Mouse (Mus musculus) embryonic fibroblast, embryonic 13.5 days (primary cell): ENCODE measurements around the gene Slc9a6.

Source experiments
- CTCF ChIP-seq: IDR thresholded peaks from 2 replicates; pipeline ENCODE4 v1.5.1; 2011; ENCODE audit warnings: mild to moderate bottlenecking, control low read depth, low read length, moderate library complexity, borderline replicate concordance; ENCODE audit not compliant: insufficient read depth
- POLR2A ChIP-seq: IDR thresholded peaks from 2 replicates; pipeline ENCODE4 v1.6.1; 2011; ENCODE audit warnings: low read depth, mild to moderate bottlenecking, control low read depth, low read length, moderate library complexity

DNA sequence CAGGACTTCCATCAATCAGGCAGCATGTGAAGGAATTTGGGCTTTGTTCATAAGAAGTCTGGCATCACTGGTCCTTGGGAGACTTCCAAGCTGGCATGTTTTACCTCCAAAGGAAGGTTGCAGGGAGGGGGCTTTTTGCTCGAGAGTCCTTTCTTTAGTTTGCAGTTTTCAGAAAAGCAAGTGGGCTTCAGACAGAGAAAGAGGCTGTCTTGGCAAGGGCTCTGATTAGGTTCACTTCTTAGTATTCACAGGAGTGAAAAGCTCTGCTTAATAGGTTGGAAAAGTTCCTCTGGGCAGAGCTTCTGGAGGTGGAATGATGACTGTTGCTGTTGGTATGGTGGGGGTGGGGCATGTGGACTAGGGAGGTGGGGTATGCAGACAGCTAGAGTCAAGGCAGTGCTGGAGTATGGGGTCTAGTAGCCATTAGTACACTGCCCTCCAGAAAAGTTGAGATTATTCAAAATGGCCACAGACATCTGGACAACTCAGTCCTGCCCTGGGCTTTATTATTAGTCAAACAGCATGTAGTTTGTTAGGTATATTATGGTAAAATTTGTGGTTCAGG, 72.7 kb downstream of the Slc9a6 start:
- no peak for TF ChIP-seq CTCF
- TF ChIP-seq POLR2A = no peak
